Mouse (Mus musculus): ENCODE data around the gene Mab21l2.

Gene Mab21l2

DNA sequence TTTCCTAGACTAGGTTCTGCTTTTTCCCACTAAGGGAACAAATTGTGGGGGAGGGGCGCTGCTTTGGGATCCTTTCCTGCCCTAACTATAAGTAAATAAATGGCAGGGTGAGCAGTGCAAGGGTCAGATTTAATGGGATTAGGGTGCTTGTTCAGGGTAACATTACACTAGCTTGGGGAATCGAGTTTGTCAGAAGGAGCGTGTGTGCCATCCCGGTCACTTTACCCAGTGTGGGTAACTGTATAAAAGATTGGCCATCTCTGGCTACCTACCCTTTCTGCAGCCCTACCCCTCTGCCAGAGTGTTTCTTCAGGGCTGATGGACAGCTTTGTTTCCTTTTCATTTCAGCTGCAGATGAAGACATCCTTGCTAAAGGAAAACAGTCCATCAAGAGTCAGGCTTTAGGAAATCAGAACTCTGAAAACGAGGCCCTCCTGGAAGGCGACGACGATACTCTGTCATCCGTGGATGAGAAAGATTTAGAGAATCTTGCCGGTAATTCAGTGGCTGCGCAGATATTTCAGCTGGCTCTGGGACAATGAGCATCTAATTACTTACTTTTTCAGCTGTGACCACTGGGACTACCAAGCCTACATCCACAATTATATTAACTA, 8.8 kb downstream of the Mab21l2 start:
- no peak for DNase-seq (ENCODE audit: low spot score in 2 of 2)

DNA sequence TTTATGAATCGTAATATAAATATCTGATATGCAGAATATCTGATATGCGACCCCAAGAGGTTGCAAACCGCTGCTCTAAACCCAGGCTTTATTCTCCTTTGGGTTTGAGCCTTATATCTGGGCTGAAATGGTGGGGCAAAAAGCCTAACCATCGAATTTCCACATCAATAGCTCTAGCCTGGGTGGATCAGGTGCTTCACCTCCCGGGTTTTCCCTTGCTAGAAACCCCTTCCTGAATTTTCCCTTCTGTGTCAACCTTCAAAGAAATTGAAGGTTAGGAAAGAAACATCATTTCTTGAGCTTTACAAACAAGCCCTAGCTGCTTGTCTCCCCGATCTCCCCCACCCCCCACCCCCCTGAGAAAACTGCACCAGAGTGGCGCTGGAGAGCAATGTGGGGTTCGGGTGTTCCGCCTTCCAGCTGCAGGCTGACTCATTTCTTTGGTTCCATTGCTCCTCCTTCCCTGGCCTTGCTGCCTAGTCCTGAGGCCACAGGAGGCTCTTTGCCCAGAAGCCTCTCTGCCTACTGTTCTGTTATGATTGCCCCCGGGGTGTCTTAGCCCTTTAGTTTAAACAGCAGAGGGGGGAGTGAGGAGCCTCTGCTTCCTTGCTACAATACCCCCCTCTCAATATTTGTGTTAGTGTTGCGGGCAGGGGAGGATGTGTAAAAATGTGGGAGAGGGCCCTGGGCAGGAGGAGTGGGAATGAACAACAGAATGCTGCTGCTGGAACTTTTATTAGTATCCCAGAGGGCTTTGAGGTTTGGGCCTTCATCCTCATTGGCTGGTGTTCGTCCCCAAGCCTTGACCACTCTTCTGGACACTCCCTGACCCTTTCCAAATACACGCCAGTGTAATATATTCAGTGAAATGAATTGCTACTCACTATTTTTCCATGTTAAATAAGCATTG, 9.5 kb downstream of the Mab21l2 start:
- DNase-seq (ENCODE audit: low spot score in 2 of 2), result no peak

DNA sequence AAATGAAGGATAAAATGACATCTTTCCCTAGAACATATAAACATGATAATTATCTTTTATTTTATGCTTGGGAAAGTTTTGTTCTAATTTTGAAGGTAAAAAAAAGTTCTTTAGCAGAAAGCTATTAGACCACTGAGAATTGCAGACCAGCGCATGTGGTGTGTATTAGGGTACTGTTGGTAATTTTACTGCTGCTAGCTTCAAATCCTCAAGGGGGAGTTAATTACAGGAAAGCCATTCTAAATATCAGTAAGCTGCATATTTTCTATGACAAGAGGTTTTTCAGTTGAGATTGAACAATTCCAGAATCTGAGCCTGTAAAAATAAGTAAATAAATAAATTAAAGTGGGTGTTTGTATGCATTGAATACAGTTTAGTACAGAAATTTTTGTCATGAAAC, 11.7 kb downstream of the Mab21l2 start:
- DNase-seq (ENCODE audit: low spot score in 2 of 2), result no peak

DNA sequence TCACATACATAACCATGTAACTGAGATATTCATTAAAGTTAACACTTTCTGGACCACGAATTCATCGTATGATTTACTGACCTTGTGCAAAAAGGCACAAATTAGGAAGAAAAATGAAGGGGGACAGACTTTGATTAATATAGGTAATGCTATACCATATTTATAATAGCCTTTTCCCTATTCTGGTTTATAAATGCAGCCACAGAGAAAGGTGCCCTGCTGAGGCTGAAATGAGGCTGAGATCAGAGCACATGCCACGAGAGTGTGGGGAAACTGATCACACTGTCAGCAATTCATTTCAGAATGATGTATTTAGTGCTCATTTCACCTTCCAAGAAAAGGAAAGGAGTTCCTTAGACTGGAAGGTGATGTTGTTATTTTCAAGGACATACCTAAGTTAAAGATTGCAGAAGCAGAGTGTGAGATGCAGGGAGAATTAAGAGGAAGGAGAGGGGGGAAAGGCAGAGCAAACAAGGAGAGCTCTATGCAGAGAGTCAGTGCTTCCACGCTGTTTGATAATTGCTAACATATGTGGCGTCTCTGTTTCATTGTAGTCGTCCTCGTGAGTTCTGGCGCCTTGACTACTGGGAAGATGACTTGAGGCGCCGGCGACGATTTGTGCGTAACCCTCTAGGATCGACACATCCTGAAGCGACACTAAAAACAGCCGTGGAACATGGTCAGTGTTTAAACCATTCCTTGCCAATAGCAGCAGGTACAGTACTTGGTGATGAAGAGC, 16.7 kb downstream of the Mab21l2 start:
- no peak for DNase-seq (ENCODE audit: low spot score in 2 of 2)

DNA sequence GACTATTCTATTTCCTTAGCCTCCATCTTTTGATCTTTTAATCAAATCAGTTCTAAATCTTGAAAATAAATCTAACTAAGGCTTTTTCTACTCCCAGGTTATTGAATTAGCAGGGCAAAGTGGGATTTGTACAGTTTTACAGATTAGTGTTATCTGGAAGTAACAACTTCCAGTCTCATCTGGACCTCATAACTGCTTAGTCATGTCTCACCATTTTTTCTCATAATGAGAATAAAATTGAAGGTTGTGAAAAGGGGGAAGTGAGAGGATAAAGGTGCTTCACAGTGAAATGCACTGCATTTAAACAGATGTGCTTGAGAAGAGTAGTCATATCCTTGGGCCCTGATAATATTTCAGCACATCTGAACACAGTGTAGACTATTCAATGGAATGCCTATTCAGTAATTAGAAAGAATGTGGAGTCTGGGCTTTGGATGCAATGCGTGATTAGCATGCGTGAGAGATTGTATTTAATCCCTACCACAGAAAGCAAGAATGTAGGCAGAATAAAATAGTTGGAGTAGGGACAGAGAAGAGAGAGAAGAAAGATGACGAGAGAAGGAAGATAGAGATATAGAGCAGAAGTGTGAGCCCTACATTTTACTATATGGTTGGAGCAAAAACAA, 25.4 kb downstream of the Mab21l2 start:
- no peak for DNase-seq (ENCODE audit: low spot score in 2 of 2)

DNA sequence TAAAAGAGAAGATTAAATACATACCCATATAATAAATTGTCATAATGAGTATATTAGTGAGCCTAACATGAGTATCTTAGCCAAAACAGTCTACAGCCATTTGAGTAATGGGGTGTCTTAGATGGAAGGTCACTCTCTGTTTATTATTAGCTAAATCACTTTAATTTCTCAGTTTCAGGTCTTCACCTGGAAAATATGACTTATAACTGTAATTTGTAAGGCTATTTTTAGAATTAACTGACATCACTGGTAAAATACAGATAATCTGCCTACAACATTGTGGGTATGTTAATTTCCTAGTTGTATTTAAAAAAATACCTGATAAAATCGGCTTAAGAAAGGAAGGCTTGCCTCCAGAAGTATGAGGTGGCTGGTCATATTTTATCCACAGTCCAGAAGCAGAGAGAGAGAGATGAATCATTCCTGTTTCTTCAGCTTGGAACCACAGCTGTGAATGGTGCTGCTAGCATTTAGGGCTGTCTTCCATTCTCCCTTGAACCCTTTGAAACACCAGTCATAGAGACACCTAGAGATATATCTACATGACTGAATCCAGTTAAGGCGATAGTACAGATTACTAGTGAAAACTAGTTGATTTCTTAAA, 29.8 kb downstream of the Mab21l2 start:
- DNase-seq (ENCODE audit: low spot score in 2 of 2), result no peak

DNA sequence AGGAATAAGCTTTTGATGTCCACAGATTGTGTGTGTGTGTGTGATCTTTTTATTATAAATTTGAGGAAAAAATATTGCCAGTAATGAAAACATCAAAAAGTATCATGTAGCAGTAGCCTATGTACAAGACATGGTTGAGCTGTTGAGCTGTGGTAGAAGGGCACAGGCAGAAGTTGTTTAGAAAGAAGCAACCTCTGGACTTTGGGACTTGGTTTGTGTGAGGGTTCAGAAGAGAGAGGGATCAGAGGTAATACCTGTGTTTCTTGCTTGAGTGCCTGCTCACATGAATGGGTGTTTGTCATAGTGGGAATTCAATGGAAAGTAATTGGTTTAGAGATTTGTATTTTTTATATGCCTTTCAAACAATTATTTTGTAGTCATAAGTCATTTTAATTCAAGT, 47.8 kb downstream of the Mab21l2 start:
- DNase-seq (ENCODE audit: low spot score in 2 of 2), result no peak
